Mouse (Mus musculus) adrenal gland, adult (tissue): ENCODE measurements around the gene B3gnt3.
"Not testable (repeated sequence)": the region's sequence is repeated elsewhere in the genome, so short reads cannot be mapped to it uniquely, and the experiment has no call there.

ENCODE experiments used
- DNase-seq, 2 experiments: peaks; one replicate each; pipeline ENCODE4 v3.0.0; 2022 to 2023; ENCODE audit warnings: low spot score in 1 of 2; ENCODE audit not compliant: inconsistent age in 2 of 2

Gene B3gnt3

DNA sequence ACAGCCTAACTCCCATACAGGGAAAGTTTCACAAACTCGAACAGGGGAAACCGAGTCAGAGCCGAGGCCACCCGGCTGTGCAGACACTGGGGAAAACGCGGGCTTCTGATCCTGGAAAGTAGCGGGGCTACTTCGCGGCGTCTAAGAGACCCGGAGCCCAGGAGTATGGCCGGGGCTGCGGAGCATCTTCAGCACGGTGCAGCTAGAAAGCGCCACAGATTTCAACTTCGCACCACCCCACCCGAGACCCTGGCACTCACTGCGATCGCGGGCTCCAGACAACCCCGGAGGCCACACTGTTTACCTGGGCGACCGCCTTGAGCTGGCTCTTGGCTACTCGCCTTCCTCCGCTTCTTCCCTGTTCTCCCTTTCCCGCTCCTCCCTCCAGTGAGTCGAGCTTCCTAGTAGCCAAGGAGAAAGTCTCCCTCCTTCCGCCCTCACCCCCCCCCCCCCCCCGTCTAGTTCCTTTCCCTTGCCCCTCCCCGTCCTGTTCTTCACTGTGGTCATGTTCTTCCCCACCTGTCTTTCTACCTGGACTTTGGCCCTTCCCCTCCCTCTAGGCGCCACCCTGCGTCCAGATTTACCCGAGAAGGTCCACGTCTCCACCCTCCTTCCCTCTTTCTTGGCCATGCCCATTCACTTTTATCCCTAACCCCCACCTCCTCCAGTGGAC lies at the start of gene B3gnt3:
Gene B3gnt3 (minus strand): TSS at position 376 of the 673 bp plus-strand sequence.
- no peak for DNase-seq

DNA sequence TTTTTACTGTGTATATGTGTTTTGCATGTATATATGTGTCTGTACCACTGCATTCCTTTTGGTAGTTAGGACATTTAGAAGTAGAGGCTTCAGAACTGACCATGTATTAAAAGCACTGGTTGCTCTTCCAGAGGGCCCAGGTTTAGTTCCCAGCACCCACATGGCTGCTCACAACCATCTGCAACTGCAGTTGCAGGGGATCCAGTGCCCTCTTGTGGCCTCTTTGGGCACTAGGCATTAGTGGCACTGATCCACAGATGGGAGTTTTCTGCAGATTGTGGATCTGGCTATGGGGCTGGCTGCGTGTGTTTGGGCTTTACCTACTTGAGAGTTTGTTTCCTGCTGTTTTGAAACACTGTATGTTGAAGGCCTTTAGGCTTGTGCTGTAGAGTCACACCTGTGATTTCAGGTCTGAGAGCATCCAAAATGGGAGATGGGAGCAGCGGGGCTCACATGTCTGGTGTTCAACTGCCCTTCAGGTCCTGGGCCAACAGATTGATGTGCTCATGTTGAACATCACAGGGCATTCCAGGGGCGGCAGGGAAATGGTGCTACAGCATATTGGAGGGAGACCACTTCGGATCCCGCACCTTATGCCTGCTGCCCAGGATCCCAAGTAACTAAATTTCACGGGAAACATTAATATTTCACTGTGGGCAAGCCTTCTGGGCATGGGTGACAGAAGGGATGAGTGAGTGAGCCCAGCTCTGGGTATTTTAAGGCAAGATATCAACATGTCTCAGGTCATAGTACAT lies 47.9 kb upstream of the B3gnt3 start:
- DNase-seq: not testable (repeated sequence)

DNA sequence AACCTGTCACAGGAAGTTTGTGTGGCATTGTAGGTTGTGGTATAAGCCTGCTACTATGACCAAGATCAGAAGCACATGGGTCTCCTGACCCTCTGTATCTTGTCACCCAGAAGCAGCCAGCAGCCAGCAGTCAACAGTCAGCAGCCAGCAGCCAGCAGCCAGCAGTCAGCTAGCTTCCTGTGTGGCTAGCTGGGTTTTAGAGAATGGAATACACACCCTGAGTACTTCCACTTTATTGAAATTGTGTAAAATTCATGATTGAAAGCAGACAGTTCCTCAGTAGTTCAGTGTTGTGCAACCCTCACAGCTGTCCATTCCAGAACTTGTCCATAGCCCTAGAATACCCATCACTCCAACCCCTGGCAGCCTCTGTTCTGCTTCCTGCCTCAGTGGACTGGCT lies 45.5 kb upstream of the B3gnt3 start:
- DNase-seq: not testable (repeated sequence)

DNA sequence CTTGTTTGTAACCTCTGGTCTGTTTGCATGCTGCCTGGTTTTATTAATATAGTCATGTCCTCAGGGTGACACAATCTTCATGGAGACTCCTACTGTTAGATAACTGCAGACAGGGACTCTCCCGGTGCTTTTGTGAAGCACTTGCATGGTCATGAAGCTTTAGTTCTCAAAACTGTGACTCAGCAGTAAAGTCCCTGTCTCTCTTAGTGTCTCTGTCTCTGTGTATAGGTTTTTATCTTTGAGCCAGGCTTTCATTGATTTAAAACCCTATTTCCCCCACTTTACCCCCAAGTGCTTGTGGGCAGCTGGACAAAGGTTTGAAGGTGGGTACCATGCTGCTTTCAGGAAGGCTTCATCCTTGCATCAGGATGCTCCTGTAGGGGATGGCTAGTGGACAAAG lies 43.7 kb upstream of the B3gnt3 start:
- no peak for DNase-seq

DNA sequence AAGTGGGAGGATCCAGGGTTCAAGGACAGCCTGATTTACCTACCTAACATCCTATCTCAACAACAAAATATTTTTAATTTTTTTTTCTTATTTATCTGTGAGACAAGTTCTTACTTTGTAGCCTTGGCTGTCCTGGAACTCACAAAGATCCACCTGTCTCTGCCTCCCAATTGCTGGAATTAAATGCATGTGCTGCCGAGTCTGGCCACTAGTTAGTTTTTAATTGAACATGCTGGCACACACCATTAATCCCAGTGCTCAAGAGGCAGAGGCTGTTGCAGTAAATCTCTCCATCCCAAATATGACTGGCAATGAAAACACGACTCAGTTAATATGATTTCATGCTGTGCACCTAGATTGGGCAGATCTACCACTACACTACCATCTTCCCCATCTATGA lies 41.2 kb upstream of the B3gnt3 start:
- DNase-seq: no peak

DNA sequence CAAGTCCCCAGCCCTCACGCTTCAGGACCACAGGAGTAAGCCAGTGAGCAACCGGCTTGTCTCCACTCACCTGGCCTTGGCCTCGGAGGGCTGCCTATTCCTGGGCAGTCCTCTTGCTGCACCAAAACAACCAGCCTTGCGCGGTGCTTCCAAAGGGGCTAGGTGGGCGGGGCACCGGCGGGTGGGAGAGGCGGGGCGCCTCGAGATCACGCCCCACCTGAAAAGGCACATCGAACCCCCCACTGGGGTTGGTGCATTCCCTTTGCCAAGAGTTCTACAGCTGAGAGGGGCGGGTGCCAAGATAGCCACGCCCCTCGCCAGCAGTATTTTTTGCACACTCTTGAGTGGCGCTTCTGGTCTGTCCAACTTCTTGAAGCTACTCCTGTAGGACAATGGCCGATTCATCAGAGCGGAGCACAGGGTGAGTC lies 40.1 kb upstream of the B3gnt3 start:
- peak; percentile 27 to 49 for DNase-seq

DNA sequence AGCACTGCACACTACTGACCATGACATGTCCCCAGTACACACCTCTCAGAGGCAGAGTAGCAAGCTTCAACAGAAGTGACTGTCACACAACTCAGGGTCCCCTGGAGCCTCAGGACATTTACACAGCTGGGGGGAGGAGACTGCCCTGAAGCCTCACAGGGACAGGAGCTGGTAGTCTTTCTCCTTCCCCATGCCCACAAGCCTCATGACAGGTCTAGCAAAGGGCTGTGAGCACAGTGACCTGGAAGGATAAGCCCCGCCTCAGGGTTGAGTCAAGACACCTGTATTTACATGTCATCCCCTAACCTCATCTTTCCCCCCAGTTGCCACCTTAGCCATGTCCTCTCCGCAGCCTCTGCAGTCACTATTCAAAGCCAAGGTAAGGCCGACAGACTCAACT lies 39.6 kb upstream of the B3gnt3 start:
- DNase-seq: no peak

DNA sequence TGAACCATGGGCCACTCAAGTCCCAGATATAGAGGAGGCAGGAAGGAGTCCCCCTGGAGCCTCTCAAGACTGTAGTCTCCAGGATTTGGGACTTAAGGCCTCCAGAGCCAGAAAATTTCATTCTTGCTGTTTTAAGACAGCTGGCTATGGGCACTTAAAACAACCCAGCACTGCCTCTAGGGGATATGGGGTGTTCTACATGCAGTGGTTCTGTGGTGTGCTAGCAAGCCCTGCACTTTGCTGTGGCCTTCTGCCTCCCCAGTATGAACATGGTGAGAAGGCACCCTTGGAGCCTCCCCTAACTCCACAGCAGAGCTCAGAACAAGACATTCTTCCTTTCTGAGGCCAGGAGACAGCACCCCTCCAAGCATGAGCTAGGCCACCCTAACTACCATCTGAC lies 36.7 kb upstream of the B3gnt3 start:
- not testable (repeated sequence) for DNase-seq

DNA sequence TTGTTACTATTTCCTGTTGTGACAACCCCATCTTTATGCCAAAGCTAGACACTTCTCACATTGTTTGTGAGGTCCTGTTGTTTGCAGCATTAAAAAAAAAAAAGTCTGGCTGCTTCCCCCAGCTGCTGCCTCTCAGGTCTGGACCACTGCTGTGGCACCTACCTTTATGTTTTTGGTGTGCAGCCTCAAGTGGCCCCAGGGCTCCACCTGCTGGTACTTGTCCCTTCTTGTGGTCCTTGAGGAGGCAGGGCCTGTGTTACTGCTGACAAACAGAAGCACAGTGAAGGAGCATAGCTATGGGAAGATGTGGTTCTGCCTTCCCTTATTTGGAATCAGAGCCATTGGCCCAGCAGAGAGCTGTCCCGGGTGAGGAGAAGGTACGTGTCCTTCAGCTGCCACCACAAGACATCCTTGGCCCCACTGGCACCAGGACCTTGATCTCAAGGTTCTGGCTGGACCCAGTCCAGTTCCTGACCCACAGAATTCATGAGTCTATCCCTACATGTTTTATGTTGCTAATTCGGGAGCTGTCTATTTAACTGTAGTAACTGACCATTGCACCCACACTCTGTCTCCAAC lies 30.2 kb upstream of the B3gnt3 start:
- DNase-seq: peak; percentile 81 to 86

DNA sequence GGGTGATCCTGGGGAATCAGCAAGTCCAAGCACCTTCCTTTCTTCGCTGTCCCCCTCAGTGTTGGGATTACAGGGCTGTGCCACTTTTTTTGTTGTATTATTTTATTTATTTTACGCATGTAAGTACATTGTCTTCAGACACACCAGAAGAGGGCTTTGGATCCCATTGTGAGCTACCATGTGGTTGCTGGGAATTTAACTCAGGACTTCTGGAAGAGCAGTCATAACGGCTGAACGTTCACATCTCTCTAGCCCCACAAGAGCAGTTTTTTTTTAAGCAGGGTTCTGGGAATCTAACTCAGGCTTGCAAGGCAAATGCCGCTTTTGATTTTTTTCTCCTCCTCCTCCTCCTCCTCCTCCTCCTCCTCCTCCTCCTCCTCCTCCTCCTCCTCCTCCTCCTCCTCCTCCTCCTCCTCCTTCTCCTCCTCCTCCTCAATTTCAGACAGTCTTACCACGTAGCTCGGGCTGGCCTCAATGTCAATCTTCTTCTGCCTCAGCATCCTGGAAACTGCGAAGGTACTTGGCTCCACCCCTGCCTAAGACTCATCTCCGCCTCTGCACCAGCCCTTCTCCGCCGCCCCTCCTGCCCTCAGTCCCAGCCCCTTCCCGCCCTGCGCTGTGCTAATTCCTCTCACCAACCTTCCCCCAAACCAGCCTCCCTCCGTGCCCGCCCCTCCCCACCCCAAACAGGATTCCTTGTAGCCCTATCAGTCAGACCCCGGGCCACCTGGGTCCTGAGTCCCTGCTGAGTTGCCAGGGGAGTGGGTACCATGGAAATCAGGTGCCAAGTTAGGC lies 27.4 kb upstream of the B3gnt3 start:
- DNase-seq: no peak

DNA sequence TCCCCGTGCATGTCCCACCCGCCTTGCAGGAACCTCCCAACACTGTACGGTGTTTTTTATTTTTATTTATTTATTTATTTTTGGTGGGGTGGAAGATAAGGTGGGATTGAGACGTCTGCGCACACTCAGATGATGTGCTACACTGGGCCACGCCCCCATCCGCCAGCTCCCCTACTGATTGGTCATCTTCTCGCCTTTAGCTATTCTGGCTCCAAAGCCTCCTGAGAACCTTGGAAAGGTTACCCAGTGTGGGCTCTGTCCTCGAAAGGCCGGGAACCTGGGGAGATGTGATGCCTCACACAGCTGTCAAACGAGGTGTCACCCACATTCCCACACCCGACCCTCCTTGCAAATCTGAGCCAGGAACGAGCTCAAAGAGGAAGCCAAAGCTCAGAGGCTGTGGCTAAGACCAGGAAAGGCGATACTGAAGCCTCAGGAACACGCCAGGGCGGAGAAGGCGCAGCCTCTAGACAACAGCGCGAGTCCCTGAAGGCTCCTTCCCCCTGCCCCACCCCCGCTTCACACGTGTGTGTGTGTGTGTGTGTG lies 26.7 kb upstream of the B3gnt3 start:
- peak in 1 of 2 experiments; percentile 49 for DNase-seq

DNA sequence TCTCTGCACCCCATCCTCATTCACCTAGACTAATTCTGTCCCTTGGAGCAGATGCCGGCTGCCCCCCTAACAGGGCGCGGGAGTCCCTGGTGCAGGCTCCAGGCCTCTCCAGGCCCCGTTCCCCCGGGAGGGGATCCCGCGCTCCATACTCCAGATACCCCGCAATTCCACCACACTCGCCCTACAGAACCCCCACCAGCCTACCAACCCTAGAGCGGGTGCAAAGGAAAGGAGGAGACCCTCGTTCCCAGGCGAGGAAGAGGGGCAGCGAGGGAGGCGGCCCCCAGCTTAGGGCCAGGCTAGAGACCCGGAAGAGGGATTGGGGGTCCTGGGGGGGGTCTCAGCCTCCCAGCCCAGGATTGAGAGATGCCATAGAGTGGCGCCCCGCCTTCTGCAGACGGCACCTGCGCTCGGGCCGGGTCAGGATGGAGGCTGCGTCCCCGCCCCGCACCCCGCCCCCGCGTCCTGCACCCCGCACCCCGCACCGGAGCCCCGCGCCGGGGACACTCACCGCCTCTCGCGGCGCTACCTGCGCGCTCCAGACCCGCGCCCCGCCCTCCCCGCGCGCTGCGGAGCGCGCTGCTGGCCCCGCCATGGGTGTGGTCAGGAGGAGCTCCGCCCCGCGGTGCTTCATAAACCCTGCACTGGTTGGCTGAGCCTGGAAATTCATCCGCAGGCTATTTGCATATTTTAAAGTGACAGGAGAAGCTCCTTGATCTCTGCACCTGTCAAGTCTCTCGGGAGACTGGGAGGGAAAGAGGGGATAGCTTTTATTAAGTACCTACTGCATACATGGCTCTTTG lies 23.7 kb upstream of the B3gnt3 start, which contains the start of gene Fcho1:
Gene Fcho1 (minus strand): TSS at position 595 of the 803 bp plus-strand sequence.
- DNase-seq: peak; percentile 77 to 84

DNA sequence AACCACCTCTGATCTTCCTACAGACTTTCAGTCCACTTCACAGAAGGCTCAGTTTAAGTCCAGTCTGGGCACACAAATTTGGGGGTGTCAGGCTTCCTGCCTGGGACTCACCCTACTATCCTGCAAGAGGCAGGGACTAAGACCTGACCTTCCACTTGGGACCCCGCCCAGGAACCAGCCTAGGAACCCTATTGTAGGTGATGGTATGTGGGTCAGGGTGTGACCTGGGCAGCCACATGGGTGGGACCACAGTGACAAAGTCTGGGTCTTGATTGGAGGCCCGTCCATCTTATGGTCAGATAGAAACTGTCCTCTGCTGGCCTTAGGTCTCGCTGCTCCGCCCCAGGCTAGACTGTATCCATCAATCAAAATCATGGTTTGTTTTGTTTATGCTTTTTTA lies 22.8 kb upstream of the B3gnt3 start:
- no peak for DNase-seq

DNA sequence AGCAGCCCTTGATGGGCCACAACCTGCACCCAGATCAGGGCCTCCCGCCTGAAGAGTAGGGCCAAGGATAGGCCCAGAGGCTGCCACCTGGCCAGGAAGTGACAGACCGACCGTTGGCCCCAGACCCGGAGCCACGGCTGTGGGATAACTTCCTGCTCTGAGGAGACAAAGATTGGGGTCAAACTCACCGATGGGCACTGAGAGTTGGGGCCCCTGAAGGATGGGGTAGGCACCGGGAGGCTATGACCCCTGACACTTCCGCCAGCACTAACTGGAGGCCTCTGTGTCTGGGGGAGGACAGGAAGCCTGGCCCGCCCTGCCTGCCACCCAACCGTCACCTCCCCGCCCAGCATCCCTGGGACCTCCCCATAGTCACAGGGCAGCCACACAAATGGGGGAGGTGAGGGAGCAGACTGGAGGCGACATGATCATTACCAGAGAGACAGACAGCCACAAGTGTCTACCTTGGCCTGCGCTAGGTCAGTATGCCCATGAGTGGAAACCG lies 21.5 kb upstream of the B3gnt3 start:
- DNase-seq: no peak

DNA sequence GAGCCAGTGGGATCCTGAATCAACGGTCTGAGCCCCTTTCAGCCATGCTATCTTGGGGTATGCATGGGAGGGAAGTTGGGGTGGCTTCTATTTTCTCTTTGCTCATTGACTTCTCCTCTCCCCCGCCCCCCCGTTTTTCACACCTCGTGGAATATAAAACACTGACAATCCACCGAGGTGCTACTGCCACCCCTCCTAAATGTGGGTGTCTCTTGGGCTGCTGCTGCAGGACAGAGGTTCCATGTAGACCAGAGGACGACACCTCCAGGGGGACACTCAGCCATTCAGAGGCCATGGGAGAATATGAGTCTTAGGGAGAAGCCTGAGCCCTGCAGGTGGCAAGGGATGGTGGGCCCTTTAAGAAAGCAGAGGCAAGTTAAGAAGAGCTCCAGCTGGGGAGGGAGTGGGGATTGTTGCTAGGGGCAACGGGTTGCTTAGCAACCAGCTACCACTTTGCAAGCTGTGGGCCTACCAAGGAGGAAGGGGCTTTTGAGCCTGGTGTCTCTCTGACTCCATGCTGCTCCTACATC lies 18.4 kb upstream of the B3gnt3 start:
- DNase-seq: no peak

DNA sequence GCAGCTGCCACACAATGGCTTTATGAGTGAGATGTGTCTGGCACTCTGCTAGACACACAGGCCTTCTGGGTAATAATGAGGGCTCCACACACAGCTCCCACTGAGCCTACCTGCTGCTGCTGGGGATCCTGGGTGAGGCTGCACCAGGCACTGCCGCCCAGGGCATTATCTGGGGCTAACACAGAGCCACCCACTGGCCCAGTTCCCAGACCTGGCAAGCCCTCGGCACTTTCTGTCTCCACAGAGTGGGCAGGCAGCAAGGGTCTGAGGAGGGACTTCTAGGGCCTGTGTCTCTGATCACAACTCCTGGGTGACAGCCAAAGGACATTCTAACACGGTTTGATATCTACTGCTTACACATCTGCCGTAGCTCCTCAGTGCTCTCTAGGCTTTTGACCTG lies 17.6 kb upstream of the B3gnt3 start:
- DNase-seq: no peak

DNA sequence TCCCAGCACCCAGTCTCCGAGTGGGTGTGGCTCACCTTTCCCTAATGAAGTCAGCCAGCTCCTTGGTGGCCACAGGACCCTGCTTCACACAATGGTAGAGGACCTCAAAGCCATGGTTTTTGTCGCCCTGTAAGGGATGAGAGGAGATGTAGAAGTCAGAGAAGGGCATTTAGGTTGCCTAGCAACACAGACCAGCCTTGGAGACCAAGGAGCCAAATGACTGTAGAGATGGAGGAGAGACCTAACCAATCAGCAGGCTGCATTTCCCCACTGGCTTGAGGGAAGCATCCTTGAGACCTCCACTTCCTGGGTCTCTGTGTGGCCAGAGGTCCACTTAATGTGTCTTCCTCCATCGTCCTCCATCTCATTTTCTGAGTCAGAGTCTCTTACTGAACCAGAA lies 16.7 kb upstream of the B3gnt3 start:
- no peak for DNase-seq

DNA sequence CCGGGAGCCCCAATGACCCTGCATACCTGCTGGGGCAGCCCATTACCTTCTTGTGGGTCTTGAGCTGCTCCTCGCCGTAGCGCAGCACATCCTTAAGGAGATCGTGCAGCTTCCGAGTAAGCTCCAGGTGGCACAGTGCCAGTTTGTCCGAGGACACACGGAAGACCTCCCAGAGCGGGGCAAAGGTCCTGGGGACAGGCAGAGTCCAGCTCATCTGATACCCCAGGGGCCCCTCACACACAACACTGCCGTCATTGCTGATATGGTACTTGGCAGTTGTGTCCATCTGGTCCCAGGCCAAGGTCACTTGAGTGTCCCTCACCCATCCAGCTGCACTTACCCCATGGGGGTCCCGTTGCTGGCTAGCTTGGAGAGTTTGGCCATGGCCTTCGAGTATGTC lies 15.5 kb upstream of the B3gnt3 start:
- DNase-seq: no peak

DNA sequence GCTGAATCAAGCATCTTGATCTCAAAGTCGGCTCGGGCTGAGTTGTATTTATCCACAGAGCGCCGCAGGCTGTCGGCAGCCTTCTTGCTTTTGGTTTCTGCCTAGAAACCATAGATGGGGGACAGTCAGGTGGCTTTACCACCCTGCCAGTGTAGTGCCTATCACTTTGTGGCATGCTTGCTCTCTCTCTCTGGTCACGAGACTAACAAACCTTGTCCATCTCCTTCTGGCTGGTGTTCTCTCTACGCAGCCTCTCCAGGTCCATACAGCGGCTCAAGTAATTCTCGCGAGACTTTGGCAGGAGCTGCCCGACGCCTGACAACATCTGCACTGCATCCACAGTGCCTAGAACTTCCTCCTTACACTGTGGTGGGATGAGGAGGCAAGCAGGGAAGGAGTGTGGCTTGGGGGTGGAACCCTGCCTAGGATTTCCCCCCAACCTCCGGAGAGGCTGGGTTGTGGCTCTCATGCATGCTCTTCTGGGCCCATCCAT lies 15.0 kb upstream of the B3gnt3 start:
- no peak for DNase-seq

DNA sequence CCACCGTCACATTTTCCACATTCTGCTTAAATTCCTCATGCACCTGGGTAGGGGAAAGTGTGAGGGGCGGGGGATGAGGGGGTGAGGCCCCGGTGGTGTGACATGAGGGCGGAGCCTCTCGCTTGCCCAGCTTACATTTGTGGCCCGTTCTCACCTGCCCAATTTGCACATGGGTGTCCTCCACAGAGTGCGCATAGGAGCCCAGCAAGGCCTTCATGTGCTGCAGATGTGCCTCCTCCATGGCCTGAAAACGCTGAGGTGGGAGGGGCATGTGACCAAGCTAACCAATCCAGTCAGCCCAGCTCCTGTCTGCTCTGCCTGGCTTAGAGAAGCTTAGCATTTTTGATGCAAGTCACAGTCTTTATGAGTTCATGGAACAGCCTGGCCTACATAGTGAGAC lies 13.9 kb upstream of the B3gnt3 start:
- DNase-seq: no peak
